Mouse (Mus musculus) neural tube, embryonic 12.5 days (tissue): ENCODE data around the gene Sema6c. TPM values are rescaled to one million over a fixed set of nuclear protein-coding genes. Genes with fewer than 3 reads are reported as not detected.
"Not testable (repeated sequence)": the region's sequence is repeated elsewhere in the genome, so short reads cannot be mapped to it uniquely, and the experiment has no call there.

Source experiments
- ATAC-seq: fragments of 200-750 bp; cut with Nextera tagmentation; 2 replicates; pipeline ENCODE4 v1.8.0; 2017; ENCODE audit warnings: low read depth, mild to moderate bottlenecking, moderate TSS enrichment, moderate library complexity; ENCODE audit not compliant: low FRiP score
- H3K27ac ChIP-seq: fragments of 300-500 bp; sonication (generic); 2 replicates; pipeline ENCODE4 v1.5.1; 2016
- H3K27me3 ChIP-seq: fragments of 300-500 bp; sonication (generic); replicated peaks from 2 replicates; pipeline ENCODE4 v1.6.1; 2016; ENCODE audit warnings: mild to moderate bottlenecking
- H3K36me3 ChIP-seq: fragments of 300-500 bp; sonication (generic); 2 replicates; pipeline ENCODE4 v1.6.1; 2016; ENCODE audit warnings: mild to moderate bottlenecking
- H3K4me1 ChIP-seq: fragments of 300-500 bp; sonication (generic); 2 replicates; pipeline ENCODE4 v1.6.1; 2016
- H3K4me2 ChIP-seq: fragments of 300-500 bp; sonication (generic); replicated peaks from 2 replicates; pipeline ENCODE4 v1.6.1; 2016; ENCODE audit warnings: mild to moderate bottlenecking
- H3K4me3 ChIP-seq: fragments of 300-500 bp; sonication (generic); 2 replicates; pipeline ENCODE4 v1.5.1; 2016
- H3K9ac ChIP-seq: fragments of 300-500 bp; sonication (generic); 2 replicates; pipeline ENCODE4 v1.6.1; 2016; ENCODE audit warnings: mild to moderate bottlenecking
- H3K9me3 ChIP-seq: fragments of 300-500 bp; sonication (generic); 2 replicates; pipeline ENCODE4 v1.6.1; 2016; ENCODE audit warnings: mild to moderate bottlenecking
- WGBS: fragments of 180-500 bp; shearing (Covaris S2); methylation state at CpG from one replicate; pipeline ENCODE4 v1.1.7; 2016; 5-methylcytosine and 5-hydroxymethylcytosine counted together
- polyA plus RNA-seq: library from polyadenylated mRNA; unstranded; fragments of >200 nt; fragmentation: Nextera tagmentation; extraction: Ambion mirVana; gene quantifications from 2 replicates; pipeline ENCODE4 v1.2.1, GENCODE M21; 2016

Sema6c gene
- 58.3 and 65.2 TPM in 2 replicates for polyA plus RNA-seq

- Histone ChIP-seq H3K4me2 (peak within 1 kb of the TSS; percentile 77), H3K27me3 (no peaks in the 10 kb centered on the region), H3K27ac (peak within 1 kb of the TSS; percentile 57), H3K9me3 (no peaks in the 10 kb centered on the region), H3K36me3 (peaks cover 13% of the 10 kb centered on the region), H3K9ac (peak within 1 kb of the TSS; percentile 88), H3K4me1 (peaks cover 37% of the 10 kb centered on the region), H3K4me3 (peak within 1 kb of the TSS; percentile 86)
- ATAC-seq: peak; percentile 94
- under 1% methylated on average over 66 of the region's 66 CpGs for WGBS
Observed at GRCm38 (mm10) chr3:95159987-95160963, at the start of gene Sema6c. Sema6c (plus strand) TSS chr3:95160457.

GRCm38 (mm10) chr3:95110911-95111726 is 49.1 kb upstream of the Sema6c start, which contains the start of gene Vps72:
Vps72 (plus strand) TSS chr3:95111022.
- peak within 1 kb of the TSS; percentile 83 for H3K9ac ChIP-seq
- no peaks in the 10 kb centered on the region for H3K27me3 ChIP-seq
- peak within 1 kb of the TSS; percentile 54 for H3K4me2 ChIP-seq
- peak within 1 kb of the TSS; percentile 93 for H3K27ac ChIP-seq
- peak within 1 kb of the TSS; percentile 78 for H3K4me3 ChIP-seq
- H3K4me1 ChIP-seq: peaks cover 8% of the 10 kb centered on the region
- H3K36me3 ChIP-seq: peaks cover 17% of the 10 kb centered on the region
- peak; percentile 75 for ATAC-seq
- 2% methylated on average over 54 of the region's 54 CpGs for WGBS
- no peaks in the 10 kb centered on the region for H3K9me3 ChIP-seq

GRCm38 (mm10) chr3:95112760-95113159 is 47.5 kb upstream of the Sema6c start:
- H3K9me3 ChIP-seq: no peaks in the 10 kb centered on the region
- 91% methylated on average over 1 of the region's 1 CpGs for WGBS
- H3K4me1 ChIP-seq: peaks cover 8% of the 10 kb centered on the region
- peak overlapping the region; percentile 54 for H3K4me2 ChIP-seq
- no peak overlapping the region for H3K4me3 ChIP-seq
- H3K27ac ChIP-seq: no peak overlapping the region
- H3K9ac ChIP-seq: no peak overlapping the region
- peaks cover 20% of the 10 kb centered on the region for H3K36me3 ChIP-seq
- H3K27me3 ChIP-seq: no peaks in the 10 kb centered on the region
- ATAC-seq: no peak

GRCm38 (mm10) chr3:95117751-95118150 is 42.5 kb upstream of the Sema6c start:
- H3K27me3 ChIP-seq: no peaks in the 10 kb centered on the region
- no peaks in the 10 kb centered on the region for H3K9me3 ChIP-seq
- H3K9ac ChIP-seq: no peak overlapping the region
- WGBS: 63% methylated on average over 2 of the region's 2 CpGs
- no peaks in the 10 kb centered on the region for H3K4me1 ChIP-seq
- no peak overlapping the region for H3K4me2 ChIP-seq
- H3K4me3 ChIP-seq: no peak overlapping the region
- no peak overlapping the region for H3K27ac ChIP-seq
- no peak for ATAC-seq
- peaks cover 66% of the 10 kb centered on the region for H3K36me3 ChIP-seq

- ATAC-seq: no peak
- 83% methylated on average over 6 of the region's 6 CpGs for WGBS
- H3K4me2 ChIP-seq: no peak overlapping the region
Observed at GRCm38 (mm10) chr3:95121580-95121979, 38.7 kb upstream of the Sema6c start.

GRCm38 (mm10) chr3:95124246-95124645 is 36.0 kb upstream of the Sema6c start, which contains the start of gene Tmod4:
Tmod4 (plus strand) TSS chr3:95124476.
- no peak within 1 kb of the TSS for H3K9ac ChIP-seq
- H3K27ac ChIP-seq: no peak within 1 kb of the TSS
- ATAC-seq: no peak

More at GRCm38 (mm10) chr3:95121580-95121979, 38.7 kb upstream of the Sema6c start:
- H3K27me3 ChIP-seq: no peaks in the 10 kb centered on the region
- 0 out of 2 replicates have a peak, but pooled peaks cover 3% of the 10 kb centered on the region for H3K4me1 ChIP-seq
- H3K9ac ChIP-seq: no peak overlapping the region
- H3K9me3 ChIP-seq: no peaks in the 10 kb centered on the region
- no peak overlapping the region for H3K27ac ChIP-seq
- peaks cover 47% of the 10 kb centered on the region for H3K36me3 ChIP-seq
- no peak overlapping the region for H3K4me3 ChIP-seq

GRCm38 (mm10) chr3:95124972-95125371 is 35.3 kb upstream of the Sema6c start:
- H3K4me3 ChIP-seq: no peak overlapping the region
- peaks cover 37% of the 10 kb centered on the region for H3K36me3 ChIP-seq
- H3K27me3 ChIP-seq: no peaks in the 10 kb centered on the region
- H3K4me2 ChIP-seq: no peak overlapping the region
- H3K4me1 ChIP-seq: peaks cover 13% of the 10 kb centered on the region
- no peak overlapping the region for H3K27ac ChIP-seq
- H3K9ac ChIP-seq: no peak overlapping the region
- 0 out of 2 replicates have a peak, but pooled peaks have one; percentile 29 for ATAC-seq
- 41% methylated on average over 5 of the region's 5 CpGs for WGBS
- no peaks in the 10 kb centered on the region for H3K9me3 ChIP-seq

More at GRCm38 (mm10) chr3:95124246-95124645, 36.0 kb upstream of the Sema6c start, which contains the start of gene Tmod4:
- H3K36me3 ChIP-seq: peaks cover 41% of the 10 kb centered on the region
- H3K9me3 ChIP-seq: no peaks in the 10 kb centered on the region
- H3K27me3 ChIP-seq: no peaks in the 10 kb centered on the region
- 52% methylated on average over 6 of the region's 6 CpGs for WGBS
- no peak within 1 kb of the TSS for H3K4me2 ChIP-seq
- H3K4me1 ChIP-seq: peaks cover 5% of the 10 kb centered on the region
- H3K4me3 ChIP-seq: no peak within 1 kb of the TSS

GRCm38 (mm10) chr3:95129226-95129651 is 31.0 kb upstream of the Sema6c start:
- no peak for ATAC-seq
- H3K4me2 ChIP-seq: no peak overlapping the region; the same call in 1 of the 2 replicates
- H3K27me3 ChIP-seq: no peaks in the 10 kb centered on the region
- no peak overlapping the region for H3K4me3 ChIP-seq
- no peak overlapping the region for H3K9ac ChIP-seq
- no peak overlapping the region for H3K27ac ChIP-seq
- peaks cover 22% of the 10 kb centered on the region for H3K4me1 ChIP-seq
- no peaks in the 10 kb centered on the region for H3K9me3 ChIP-seq
- peaks cover 18% of the 10 kb centered on the region for H3K36me3 ChIP-seq
- WGBS: 13% methylated on average over 6 of the region's 6 CpGs

- Histone ChIP-seq H3K36me3 (peaks cover 18% of the 10 kb centered on the region), H3K4me3 (no peak overlapping the region), H3K9me3 (no peaks in the 10 kb centered on the region), H3K4me2 (no peak overlapping the region), H3K4me1 (peaks cover 23% of the 10 kb centered on the region), H3K27ac (no peak overlapping the region), H3K27me3 (no peaks in the 10 kb centered on the region), H3K9ac (no peak overlapping the region)
- no peak for ATAC-seq
- 86% methylated on average over 5 of the region's 5 CpGs for WGBS
Observed at GRCm38 (mm10) chr3:95130081-95130480, 30.2 kb upstream of the Sema6c start.

GRCm38 (mm10) chr3:95132389-95132788 is 27.9 kb upstream of the Sema6c start:
- 87% methylated on average over 2 of the region's 2 CpGs for WGBS
- not testable (repeated sequence) for H3K4me3 ChIP-seq, H3K9ac ChIP-seq, H3K4me2 ChIP-seq, H3K27ac ChIP-seq, H3K27me3 ChIP-seq, H3K9me3 ChIP-seq, ATAC-seq
- Histone ChIP-seq H3K36me3 (peaks cover 15% of the 10 kb centered on the region), H3K4me1 (peaks cover 27% of the 10 kb centered on the region)

- Histone ChIP-seq H3K4me3 (peak overlapping the region; percentile 60), H3K4me1 (peaks cover 27% of the 10 kb centered on the region), H3K27ac (no peak overlapping the region), H3K9ac (peak overlapping the region; percentile 59), H3K4me2 (peak overlapping the region; percentile 76), H3K9me3 (no peaks in the 10 kb centered on the region), H3K27me3 (no peaks in the 10 kb centered on the region), H3K36me3 (peaks cover 15% of the 10 kb centered on the region)
- no peak; the same call in 1 of the 2 replicates for ATAC-seq
- 62% methylated on average over 11 of the region's 11 CpGs for WGBS
Observed at GRCm38 (mm10) chr3:95133176-95133575, 27.1 kb upstream of the Sema6c start.
